Mouse (Mus musculus): ENCODE measurements at regions not wholly inside any gene's neighbourhood (a gene's known extent, or its start where the extent isn't known, plus 50 kb on each side); places are given as distances from the start of the nearest gene placed in this dataset.

DNA sequence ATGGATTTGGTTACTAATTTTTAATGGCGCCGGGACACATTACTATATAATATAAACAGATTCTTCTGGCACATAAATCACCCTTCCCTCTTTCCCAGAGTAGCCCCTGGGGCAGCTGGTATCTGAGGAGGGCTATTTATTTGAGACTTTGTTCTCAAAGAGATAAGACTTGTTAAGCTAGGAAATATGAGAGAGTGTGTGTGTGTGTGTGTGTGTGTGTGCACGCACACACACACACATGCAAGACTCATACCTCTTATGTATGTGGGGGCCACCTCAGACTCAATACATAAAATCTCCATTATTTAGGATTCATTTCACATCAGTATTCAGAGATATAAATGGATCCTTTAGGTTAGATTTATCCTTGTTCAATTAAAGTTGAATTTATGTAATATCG is 340.1 kb downstream of the Epha4 start:
- Histone ChIP-seq H3K9ac (no peak overlapping the region), H3K36me3 (no peaks in the 10 kb centered on the region), H3K27me3 (no peaks in the 10 kb centered on the region), H3K4me1 (no peaks in the 10 kb centered on the region), H3K4me3 (replicated peaks) (no peak overlapping the region), H3K9me3 (replicated peaks) (no peaks in the 10 kb centered on the region), H3K27ac (replicated peaks) (no peak overlapping the region), H3K4me2 (replicated peaks) (no peak overlapping the region)
- WGBS: 87% methylated on average over 4 of the region's 4 CpGs
- ATAC-seq (ENCODE audit: insufficient number of reproducible peaks, low FRiP score, low TSS enrichment, low read depth): no peak

DNA sequence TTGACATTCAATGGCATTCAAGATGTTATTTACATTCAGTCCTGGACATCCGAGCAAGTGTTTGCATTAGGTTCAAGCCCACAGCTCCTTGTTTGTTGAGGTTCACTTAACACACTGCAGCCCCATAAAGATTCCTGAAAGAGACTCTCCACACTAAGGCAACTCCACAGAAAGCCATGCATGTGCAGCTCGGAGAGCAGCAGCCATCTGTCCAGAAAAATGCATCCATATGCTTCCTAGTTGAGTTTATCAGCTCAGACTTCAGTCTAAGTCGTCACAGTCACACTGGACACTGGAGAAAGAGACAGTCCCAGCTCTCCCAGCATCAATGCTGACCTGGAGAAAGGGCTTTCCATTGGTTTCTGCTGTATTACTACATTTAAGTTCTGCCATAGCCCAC is 339.7 kb downstream of the Epha4 start:
- Histone ChIP-seq H3K27ac (replicated peaks) (no peak overlapping the region), H3K9me3 (replicated peaks) (no peaks in the 10 kb centered on the region), H3K9ac (no peak overlapping the region), H3K27me3 (no peaks in the 10 kb centered on the region), H3K36me3 (no peaks in the 10 kb centered on the region), H3K4me1 (no peaks in the 10 kb centered on the region), H3K4me3 (replicated peaks) (no peak overlapping the region), H3K4me2 (replicated peaks) (no peak overlapping the region)
- WGBS: 58% methylated on average over 3 of the region's 3 CpGs
- no peak for ATAC-seq (ENCODE audit: insufficient number of reproducible peaks, low FRiP score, low TSS enrichment, low read depth)

DNA sequence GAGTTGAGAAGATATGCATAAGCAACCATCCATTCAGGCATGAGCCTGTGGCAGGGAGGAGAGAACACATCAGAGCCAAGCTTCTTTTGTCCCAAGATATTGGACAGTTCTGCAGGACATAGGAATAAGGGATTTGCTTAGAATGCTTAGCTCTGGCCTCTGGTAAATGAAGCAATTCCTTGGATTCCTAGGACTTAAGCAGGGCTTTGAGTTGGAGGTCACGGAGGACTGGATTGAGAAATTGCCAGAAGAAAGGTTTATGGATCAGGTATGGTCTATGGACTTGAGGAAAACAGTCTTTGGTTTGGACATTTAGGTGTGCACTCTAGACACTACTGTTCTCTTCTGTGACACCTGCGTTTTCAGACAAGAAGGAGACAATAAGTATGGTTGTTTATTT is 338.4 kb downstream of the Epha4 start:
- Histone ChIP-seq H3K27ac (replicated peaks) (no peak overlapping the region), H3K9ac (no peak overlapping the region), H3K36me3 (no peaks in the 10 kb centered on the region), H3K27me3 (no peaks in the 10 kb centered on the region), H3K4me3 (replicated peaks) (no peak overlapping the region), H3K9me3 (replicated peaks) (no peaks in the 10 kb centered on the region), H3K4me2 (replicated peaks) (no peak overlapping the region), H3K4me1 (0 out of 2 replicates have a peak, but pooled peaks cover under 1% of the 10 kb centered on the region)
- ATAC-seq (ENCODE audit: insufficient number of reproducible peaks, low FRiP score, low TSS enrichment, low read depth): no peak
- 92% methylated on average over 2 of the region's 2 CpGs for WGBS

DNA sequence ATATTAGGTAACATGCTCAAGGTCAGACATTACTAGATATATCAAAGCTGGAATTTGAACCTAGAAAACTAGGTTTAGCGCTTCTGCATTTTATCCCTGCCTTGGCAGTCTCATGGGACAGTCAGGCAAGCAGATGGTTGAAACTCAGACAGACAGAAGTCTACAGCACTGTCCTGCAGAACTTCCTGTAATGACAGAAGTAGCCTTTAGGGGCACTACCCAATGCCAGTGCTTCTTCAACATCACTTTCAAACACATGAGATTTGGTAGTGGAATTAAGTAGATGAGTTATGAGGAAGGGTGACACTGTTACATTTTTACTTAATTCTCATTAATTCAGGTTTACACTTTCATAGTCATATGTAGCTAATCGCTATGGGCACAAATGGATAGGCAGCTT is 330.9 kb downstream of the Epha4 start:
- 80% methylated on average over 2 of the region's 2 CpGs for WGBS
- Histone ChIP-seq H3K4me3 (replicated peaks) (no peak overlapping the region), H3K4me2 (replicated peaks) (no peak overlapping the region), H3K9ac (no peak overlapping the region), H3K27ac (replicated peaks) (no peak overlapping the region), H3K9me3 (replicated peaks) (no peaks in the 10 kb centered on the region), H3K27me3 (no peaks in the 10 kb centered on the region), H3K4me1 (0 out of 2 replicates have a peak, but pooled peaks cover 4% of the 10 kb centered on the region), H3K36me3 (no peaks in the 10 kb centered on the region)
- ATAC-seq (ENCODE audit: insufficient number of reproducible peaks, low FRiP score, low TSS enrichment, low read depth): no peak

DNA sequence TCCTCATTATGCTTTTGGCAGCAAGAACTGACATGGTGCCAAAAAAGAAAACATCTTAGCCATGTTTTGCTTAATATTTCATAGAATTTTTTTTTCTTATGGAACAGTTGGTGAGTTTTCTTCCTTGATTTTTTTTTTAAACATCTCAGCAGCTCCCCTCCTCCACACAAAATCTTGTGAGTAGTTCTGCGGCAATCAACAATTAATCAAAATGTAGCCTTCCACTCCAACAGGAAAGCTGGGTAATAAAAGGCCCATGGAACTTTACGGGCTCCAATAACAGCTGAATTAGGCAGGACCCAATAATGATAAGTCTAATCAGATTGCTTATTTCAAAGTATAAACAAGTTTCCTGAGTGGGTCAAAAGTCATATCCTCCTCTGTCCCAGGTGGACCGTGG is 324.7 kb downstream of the Epha4 start:
- Histone ChIP-seq H3K4me3 (replicated peaks) (no peak overlapping the region), H3K27ac (replicated peaks) (no peak overlapping the region), H3K36me3 (no peaks in the 10 kb centered on the region), H3K4me2 (replicated peaks) (no peak overlapping the region), H3K4me1 (no peaks in the 10 kb centered on the region), H3K27me3 (no peaks in the 10 kb centered on the region), H3K9me3 (replicated peaks) (no peaks in the 10 kb centered on the region), H3K9ac (no peak overlapping the region)
- 61% methylated on average over 3 of the region's 3 CpGs for WGBS
- no peak for ATAC-seq (ENCODE audit: insufficient number of reproducible peaks, low FRiP score, low TSS enrichment, low read depth)

DNA sequence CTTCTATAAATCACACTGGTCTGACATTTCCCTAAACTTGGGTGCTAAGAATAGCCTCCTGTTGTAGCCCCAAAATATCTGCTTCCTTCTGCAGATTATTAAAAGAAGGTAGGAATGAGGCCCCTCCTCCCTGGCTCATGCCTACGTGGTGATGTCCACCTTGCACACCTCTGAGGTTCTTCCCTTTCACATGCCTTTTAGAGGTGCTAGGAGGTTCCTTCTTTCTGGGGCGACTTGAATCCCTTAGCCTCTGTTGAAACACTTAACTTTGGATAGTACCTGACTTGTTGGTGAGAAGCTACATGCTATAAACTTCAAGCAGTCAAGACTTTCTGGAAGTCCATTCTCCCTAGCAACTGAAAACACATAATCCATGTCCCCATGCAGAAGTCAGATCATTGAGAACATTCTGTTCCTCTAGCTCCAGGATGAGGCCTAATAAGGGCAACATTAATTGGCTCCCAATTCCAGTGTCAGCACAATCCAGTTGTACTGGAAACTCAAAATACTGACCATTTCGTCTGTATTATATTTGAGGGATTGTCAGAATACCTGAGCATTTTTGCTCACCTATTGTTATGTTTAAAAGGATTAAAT is 313.5 kb downstream of the Epha4 start:
- Histone ChIP-seq H3K36me3 (no peaks in the 10 kb centered on the region), H3K27me3 (no peaks in the 10 kb centered on the region), H3K4me1 (no peaks in the 10 kb centered on the region), H3K9me3 (replicated peaks) (no peaks in the 10 kb centered on the region), H3K27ac (replicated peaks) (no peak overlapping the region), H3K4me3 (replicated peaks) (no peak overlapping the region), H3K4me2 (replicated peaks) (no peak overlapping the region), H3K9ac (no peak overlapping the region)
- no peak for ATAC-seq (ENCODE audit: insufficient number of reproducible peaks, low FRiP score, low TSS enrichment, low read depth)
- WGBS: 78% methylated on average over 3 of the region's 3 CpGs

DNA sequence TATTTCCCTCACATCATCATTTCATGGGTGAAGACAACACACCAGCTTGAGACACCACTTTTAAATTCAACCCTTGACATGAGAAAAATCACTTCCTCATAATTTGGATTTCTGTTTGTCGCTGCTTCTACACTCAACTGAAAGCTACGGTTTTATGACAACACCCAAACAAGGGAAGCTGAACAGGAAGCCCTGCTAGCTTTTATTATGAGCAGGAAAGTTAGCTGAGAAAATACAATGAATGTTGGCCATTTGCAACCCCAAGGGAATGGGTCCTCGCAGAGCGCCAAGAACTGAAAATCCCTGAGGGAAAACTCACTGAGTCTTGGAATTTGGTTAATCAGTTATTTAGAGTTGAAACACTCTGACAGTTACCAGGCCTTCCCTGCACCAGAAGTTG is 311.9 kb downstream of the Epha4 start:
- Histone ChIP-seq H3K9ac (no peak overlapping the region), H3K4me1 (no peaks in the 10 kb centered on the region), H3K9me3 (replicated peaks) (no peaks in the 10 kb centered on the region), H3K4me2 (replicated peaks) (no peak overlapping the region), H3K27me3 (no peaks in the 10 kb centered on the region), H3K4me3 (replicated peaks) (no peak overlapping the region), H3K36me3 (no peaks in the 10 kb centered on the region), H3K27ac (replicated peaks) (no peak overlapping the region)
- WGBS: 63% methylated on average over 4 of the region's 4 CpGs
- ATAC-seq (ENCODE audit: insufficient number of reproducible peaks, low FRiP score, low TSS enrichment, low read depth): no peak

DNA sequence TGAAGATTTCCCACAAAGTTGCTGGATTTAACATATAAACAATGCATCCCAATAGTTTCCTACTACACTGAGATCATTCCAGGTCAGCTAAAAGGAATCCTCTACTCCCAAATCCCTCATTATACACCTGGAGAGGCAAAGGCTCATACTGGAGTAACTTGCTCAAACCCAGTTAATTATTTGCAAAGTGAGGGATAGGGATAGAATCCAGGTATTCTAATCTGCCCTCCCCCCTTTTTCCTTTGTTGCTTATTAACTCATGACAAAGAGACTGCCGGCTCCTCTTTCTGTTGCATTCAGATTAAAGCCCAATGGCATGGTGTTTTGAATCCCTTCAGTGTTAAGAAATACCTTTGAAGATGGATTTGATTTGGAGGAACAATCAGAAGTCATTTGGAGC is 308.4 kb downstream of the Epha4 start:
- no peaks in the 10 kb centered on the region for H3K9me3 ChIP-seq (replicated peaks)
- no peaks in the 10 kb centered on the region for H3K36me3 ChIP-seq
- no peak overlapping the region for H3K4me3 ChIP-seq (replicated peaks)
- ATAC-seq (ENCODE audit: insufficient number of reproducible peaks, low FRiP score, low TSS enrichment, low read depth): no peak
- WGBS: 70% methylated on average over 1 of the region's 1 CpGs
- no peak overlapping the region for H3K27ac ChIP-seq (replicated peaks)
- no peak overlapping the region for H3K9ac ChIP-seq
- no peak overlapping the region for H3K4me2 ChIP-seq (replicated peaks)
- no peaks in the 10 kb centered on the region for H3K27me3 ChIP-seq
- H3K4me1 ChIP-seq: no peaks in the 10 kb centered on the region

DNA sequence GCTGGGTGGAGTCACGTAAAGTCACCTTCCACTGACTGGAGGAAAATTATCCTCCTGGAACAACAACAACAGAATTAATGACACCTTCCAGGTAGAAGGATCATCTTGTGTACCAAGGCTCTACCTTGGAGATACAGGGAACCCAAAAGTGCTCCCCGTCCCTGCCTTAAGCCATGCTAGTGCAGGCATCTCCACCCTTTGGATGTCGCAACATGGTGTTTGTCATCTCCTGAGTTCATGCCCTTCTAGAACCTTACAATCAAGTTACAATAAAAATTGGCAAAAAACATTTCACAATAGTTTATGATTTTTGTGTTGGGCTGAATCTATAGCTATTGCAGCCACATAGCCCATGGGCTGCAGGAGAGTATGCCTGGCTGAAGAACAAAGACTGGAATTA is 305.5 kb downstream of the Epha4 start:
- Histone ChIP-seq H3K9me3 (replicated peaks) (no peaks in the 10 kb centered on the region), H3K4me3 (replicated peaks) (no peak overlapping the region), H3K36me3 (no peaks in the 10 kb centered on the region), H3K4me2 (replicated peaks) (no peak overlapping the region), H3K4me1 (peaks cover 7% of the 10 kb centered on the region; the same call in 1 of the 2 replicates), H3K27me3 (no peaks in the 10 kb centered on the region), H3K27ac (replicated peaks) (no peak overlapping the region), H3K9ac (no peak overlapping the region)
- ATAC-seq (ENCODE audit: insufficient number of reproducible peaks, low FRiP score, low TSS enrichment, low read depth): no peak
- WGBS: 83% methylated on average over 3 of the region's 3 CpGs

DNA sequence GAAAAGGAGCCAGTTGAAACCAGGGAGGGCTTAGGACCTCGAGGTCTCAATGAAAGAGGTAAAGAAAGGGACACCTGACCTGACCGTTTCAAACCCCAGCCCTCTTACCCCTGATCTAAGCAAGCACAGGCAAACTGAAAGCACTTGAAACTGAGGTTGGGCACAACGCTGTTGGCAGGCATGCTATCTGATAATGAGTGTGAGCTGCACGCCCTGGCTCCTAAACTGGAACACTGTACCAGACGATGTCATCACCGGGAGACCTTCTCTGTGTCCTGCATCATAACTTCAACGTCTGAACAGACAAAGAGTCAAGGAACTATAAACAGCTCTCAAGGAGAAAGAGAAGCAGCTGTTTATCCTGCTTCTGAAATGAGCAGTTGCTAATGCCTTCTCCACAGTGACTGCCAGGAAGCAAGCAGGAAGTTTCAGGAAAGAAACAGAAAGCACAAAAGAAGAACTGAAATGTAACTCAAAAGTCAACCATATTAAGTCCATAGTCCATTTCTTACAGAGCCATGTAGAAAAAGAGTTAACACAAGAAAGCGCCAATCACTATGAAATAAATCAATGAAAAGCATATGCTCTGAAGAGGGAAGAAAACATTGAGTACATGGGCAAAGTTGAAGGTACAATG is 301.3 kb downstream of the Epha4 start:
- no peak overlapping the region; the same call in 1 of the 2 replicates for H3K27ac ChIP-seq (replicated peaks)

DNA sequence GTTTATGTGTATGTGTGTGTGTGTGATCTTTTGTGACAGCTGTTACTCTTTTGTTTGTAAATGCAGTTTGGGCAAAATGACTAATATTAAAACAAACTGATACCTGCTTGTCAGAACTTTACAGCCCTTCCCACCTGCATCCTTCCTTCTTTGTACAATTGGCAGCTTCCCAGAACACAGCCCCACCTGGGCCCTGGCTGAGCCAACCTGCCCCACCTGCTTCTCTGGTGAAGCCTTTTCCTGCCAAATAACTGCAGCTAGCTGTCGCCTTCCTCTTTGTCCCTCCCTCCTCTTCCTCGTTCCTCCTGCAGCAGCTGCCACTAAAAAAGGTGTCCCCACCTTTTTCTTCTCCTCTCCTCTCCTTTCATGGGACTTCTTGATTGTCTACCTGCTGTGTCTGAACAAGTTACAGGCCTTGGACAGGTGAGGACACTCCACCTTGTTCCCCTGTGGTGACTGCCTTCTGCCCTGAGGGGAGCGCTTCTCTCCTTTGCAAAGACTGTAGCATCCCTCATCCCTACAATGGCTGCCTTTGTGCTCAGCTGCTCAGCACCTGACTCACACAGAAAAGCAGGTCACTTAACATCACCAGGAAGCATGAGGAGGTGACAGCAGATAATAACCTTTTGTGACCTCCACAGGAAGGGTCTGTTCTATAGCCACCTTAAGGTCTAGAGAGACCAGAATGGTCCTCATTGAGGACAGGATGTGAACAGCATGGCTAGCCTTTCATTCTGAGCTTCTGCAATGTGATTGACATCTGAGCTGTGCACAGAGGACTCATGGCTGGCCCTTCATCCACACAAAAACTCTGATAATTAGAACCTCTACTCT is 295.2 kb downstream of the Epha4 start:
- Histone ChIP-seq H3K4me2 (replicated peaks) (no peak overlapping the region), H3K4me1 (peaks cover 6% of the 10 kb centered on the region; the same call in 1 of the 2 replicates), H3K9ac (no peak overlapping the region), H3K36me3 (no peaks in the 10 kb centered on the region), H3K4me3 (replicated peaks) (no peak overlapping the region), H3K27me3 (no peaks in the 10 kb centered on the region), H3K9me3 (replicated peaks) (no peaks in the 10 kb centered on the region), H3K27ac (replicated peaks) (peak overlapping the region; percentile 25; the same call in 1 of the 2 replicates)
- 50% methylated on average over 3 of the region's 3 CpGs for WGBS
- ATAC-seq (ENCODE audit: insufficient number of reproducible peaks, low FRiP score, low TSS enrichment, low read depth): 0 out of 2 replicates have a peak, but pooled peaks have one; percentile 47

More for the DNA sequence above, 301.3 kb downstream of the Epha4 start:
- H3K4me3 ChIP-seq (replicated peaks): no peak overlapping the region
- peaks cover 7% of the 10 kb centered on the region; the same call in 1 of the 2 replicates for H3K4me1 ChIP-seq
- H3K27me3 ChIP-seq: no peaks in the 10 kb centered on the region
- no peak overlapping the region for H3K4me2 ChIP-seq (replicated peaks)
- WGBS: 33% methylated on average over 8 of the region's 8 CpGs
- no peaks in the 10 kb centered on the region for H3K9me3 ChIP-seq (replicated peaks)
- H3K36me3 ChIP-seq: no peaks in the 10 kb centered on the region
- no peak for ATAC-seq (ENCODE audit: insufficient number of reproducible peaks, low FRiP score, low TSS enrichment, low read depth)
- H3K9ac ChIP-seq: no peak overlapping the region
